Mouse (Mus musculus) lung, postnatal 0 days (tissue): ENCODE data around the gene Mylip.

ENCODE experiments used
- CTCF ChIP-seq: IDR thresholded peaks from 2 replicates; pipeline ENCODE4 v1.5.1; 2016; ENCODE audit warnings: antibody characterized with exemption, mild to moderate bottlenecking
- EP300 ChIP-seq: IDR thresholded peaks from 2 replicates; pipeline ENCODE4 v1.6.1; 2016; ENCODE audit warnings: antibody characterized with exemption, mild to moderate bottlenecking, control low read depth

DNA sequence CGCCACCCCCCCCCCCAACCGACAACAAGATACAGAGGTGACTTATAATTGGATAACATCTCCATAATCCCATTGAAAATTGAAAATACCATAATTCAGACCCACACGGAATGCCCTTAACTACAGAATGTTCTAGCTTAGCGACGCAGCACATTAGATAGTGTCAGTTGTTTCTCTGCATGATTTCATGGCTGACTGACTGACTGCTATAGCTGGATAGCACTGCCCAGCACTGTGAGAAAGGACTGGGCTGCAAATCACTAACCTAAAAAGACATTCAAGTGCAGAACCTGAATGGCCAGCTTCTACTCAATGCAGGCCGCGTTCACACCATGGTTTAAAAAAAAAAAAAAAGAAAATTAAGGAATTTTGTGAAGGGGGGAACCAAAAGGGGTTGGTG is 62.9 kb downstream of the Mylip start:
- TF ChIP-seq CTCF (no peak), EP300 (no peak)
